Mouse (Mus musculus): ENCODE data around the gene Med31.
"Not testable (repeated sequence)": the region's sequence is repeated elsewhere in the genome, so short reads cannot be mapped to it uniquely, and the experiment has no call there.

Gene Med31

DNA sequence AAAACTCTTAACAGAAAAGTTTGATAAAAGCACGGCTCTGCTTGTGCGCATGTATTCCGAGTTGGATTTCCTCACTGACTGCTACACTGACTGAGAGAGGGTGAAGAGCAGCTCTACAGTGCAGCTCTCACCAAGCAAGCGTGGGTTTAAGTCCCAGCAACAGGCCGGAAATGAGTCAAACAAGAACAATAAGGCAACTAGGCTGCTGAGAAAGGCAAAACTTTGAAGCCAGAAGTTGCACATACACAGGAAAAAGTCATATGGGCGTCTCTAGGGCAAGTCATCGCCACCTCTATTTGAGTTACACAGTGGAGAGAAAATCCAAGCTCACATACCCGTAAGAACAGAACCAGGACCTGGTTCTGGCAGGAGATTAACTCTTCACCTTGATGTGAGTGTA is 18.9 kb downstream of the Med31 start:
- DNase-seq = no peak

DNA sequence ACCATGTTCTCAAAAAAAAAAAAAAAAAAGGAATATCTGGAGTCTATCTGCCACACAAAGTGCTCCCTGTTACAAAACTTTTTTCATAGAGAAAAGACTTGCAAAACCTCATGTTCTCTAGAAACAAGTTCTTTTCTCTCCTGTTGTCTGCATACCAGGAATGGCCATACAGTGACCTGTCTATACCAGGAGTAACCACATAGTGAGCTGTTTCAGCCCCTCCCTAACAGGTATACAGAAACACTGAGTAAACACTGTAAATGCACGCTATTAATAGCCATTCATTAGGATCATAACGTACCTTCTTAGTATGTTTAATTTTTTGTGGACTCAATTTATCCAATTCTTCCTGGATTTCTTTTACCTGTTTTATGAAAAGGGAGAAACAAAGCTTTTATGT is 21.1 kb downstream of the Med31 start:
- DNase-seq = no peak

DNA sequence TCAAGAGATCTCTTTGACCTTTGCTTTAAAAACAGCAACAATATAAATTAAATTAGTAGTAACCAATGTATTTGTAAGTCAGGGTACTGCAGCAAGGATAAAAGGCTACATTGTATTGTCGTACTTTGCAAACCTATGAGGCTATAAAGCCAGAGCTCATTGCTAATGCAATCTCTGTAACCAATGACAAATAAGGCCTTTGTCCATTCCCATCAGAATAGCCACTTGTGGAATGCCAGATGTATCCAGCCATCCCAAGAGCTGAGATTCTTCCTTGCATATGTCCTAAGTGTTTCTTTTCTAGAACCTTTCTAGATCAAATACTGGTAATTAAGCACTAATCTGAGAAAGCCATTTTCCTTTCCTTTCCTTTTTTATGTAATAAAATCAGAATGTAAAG is 24.5 kb downstream of the Med31 start:
- DNase-seq = no peak

DNA sequence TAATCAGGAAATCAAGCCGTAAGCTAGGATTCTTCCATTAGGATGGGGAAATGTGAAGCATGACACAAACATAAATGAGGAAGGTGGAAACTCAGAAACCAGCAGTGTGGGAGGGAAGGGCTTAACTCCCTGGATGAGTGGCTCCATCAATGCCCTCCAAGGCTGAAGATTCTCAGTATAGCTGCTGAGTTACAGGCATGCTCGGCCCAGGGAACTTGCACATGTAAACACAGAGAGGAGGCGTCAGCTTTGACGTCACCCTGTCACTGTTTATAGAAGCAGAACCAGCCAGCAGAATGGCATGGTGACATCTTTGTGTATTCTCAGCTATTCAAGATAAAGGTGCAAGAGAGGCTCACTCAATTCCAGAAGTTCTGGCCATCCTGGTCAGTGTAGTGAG is 31.1 kb downstream of the Med31 start:
- no peak for DNase-seq

DNA sequence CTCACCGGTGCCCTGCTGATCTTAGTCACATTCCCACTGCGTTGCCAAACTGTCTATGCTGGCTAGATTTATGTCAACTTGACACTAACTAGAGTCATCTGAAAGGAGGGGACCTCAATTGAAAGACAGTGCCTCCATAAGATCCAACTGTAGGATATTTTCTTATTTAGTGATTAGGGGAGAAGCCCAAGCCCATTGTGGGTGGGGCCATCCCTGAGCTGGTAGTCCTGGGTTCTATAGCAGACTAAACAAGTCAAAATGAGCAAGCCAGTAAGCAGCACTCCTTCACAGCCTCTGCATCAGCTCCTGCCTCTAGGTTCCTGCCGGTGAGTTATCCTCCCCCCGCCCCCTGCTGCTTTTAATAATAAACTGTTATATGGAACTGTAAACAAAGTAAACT is 34.3 kb downstream of the Med31 start:
- no peak for DNase-seq

DNA sequence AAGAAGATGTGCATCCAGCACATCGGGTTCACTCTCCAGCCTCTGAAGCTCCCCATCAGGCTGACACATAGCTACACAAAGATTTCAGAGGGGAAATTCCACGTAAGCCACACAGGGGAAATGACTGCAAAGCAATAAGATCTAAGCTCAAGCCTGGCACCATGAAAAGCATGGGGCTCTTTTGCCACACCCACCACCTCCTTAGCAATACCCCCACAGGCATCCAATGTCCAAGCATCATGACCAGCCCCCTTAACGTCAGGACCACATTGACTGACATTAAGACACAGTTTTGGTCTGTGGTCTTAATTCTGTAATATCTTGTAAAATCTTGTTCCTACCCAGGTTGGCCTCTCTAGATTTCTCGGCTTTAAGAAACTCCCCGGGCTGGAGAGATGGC is 34.8 kb downstream of the Med31 start:
- no peak for DNase-seq

DNA sequence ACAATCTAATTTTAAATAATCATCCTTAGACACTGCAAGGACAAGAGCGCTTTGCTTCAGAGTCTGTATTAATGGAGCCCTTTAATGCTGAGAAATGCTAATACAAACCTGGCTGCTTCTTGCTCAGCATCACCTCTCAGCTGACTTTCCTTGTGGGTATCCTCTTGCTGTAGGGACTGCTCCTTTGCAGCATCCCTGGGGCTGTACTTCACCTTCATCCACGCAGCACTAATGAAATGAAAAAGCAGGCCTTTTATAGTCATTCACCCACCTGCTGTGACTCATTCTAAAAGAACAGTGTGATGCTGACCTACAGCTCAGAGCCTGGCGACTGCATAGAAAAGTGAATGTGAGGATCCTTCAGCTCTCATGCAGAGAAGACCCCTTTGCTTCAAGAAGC is 38.8 kb downstream of the Med31 start:
- DNase-seq = no peak

DNA sequence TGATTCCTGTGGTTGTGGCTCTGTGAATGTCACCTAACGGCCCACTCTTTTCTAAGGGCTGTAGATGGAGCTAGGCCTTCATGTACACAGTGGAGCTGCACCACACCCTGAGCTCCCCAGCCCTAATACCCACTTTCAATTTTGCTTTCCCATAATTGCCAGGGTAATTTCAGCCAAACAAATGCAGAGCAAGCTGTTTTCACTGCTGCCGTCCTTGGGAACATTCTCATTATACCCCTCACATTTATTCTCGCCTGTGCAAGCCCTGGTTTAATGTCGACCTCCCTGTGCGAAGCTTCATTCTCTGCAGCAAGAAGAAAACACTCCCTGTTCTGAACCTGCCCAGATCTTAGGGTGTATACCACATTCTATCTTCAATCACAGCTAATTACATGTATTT is 39.4 kb downstream of the Med31 start:
- DNase-seq = no peak

DNA sequence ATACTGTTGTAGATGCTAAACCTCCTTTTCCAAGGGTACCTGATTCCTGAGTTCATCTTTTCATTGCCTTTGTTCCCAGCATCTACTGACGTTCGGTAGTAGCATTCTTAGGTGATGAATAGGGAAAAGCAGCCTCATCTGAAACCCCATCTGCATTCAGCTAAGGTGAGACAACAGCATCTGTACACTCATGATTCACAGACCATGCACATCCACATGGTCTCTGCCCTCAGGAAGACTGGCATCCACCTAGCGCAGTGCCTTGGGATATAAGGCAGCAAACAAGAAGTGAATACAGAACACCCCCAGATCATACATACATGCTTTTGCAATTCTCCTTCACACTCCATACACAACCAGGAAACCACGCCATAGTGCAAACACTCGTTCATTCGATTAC is 40.7 kb downstream of the Med31 start:
- DNase-seq = no peak

DNA sequence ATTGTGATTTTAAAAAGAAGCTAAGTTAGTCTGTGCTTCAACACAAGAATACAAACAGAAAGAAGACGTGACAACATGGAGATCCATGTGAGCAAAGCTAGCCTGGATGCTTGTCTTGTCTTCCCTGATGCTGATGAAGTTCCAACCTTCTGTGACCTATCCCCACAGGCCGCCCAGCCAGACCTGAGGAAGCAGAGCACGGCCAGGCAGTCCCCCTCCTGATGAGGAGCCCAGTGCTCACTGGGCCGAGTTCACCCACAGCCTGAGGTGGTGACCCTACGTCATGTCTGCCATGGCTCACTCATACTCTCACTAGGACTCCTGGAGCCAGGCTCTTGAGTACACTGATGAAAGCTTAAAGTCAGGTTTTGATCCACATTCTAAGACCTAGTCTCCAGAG is 41.9 kb downstream of the Med31 start:
- no peak for DNase-seq

DNA sequence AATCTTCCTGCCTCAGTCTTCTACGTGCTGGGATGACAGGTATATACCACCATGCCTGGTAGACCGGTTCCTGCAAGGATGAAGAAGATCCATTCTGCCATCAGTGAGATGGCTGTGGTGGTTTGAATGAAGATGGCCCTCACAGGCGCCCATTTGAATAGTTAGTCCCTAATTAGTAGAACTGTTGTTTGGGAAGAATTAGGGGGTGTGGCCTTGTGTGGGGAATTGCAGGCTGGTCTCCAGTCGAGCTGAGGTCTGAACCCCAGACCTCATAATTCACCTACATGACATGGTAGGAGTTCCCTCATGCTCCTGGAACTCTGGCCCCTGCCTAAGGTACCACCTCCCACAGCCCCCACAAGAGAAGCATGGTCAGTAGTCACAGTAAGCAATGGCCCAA is 43.5 kb downstream of the Med31 start:
- DNase-seq = not testable (repeated sequence)

DNA sequence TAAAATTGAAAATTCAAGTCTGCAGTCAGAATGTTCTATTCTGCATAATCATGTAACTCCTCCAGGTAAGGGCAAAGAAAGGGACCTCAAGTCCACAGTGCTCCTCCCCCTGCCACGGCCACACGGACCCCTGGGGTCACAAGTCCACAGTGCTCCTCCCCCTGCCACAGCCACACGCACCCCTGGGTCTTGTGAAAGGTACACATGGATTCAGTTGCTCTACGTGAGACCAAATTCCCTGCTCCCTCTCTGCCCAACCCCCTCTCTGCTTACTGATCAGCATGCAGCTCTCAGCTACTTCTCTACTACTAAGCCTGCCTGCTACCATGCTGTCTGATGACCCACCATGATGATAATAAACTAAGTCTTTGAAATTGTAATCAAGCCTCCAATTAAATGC is 45.5 kb downstream of the Med31 start:
- no peak for DNase-seq

DNA sequence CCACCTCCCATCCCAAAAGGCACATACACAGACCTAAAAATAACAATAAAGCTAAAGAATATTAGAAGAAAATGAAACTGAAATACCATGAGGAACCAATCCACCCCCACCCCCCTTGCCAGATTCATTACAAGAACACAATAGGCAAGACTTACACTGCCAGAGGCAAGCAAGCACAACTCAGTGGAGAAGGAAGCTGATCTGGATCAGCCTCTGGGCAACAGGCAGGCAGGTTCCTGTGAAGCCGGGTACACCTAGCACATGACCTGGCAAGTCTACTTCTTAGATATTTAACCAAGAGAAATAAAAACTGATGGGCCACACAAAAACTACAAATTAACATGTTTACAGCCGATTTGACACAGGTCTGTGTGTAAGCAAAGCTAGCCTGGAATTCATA is 52.2 kb downstream of the Med31 start:
- DNase-seq = no peak
